In genomic region chr5:125792643-125793042, GRCm38 (mm10) we compare ENCODE assay signal across 23 mouse cellular contexts.
DNase-seq lines count a peak whose midpoint lies in the region; ATAC-seq and TF ChIP-seq lines count a peak whose summit lies in the region.
"Had no signal": no experiment of that assay in that cellular context is flagged by ENCODE, and none has a peak within 500 bp of the region (broad histone marks: within the 10 kb centered on the region; RNA-seq: fewer than 3 reads in every experiment).

No protein-coding gene starts in this region.

- no peak overlapping the region for H3K27ac ChIP-seq in forebrain, postnatal 0 days (ENCODE audit: low read depth, low read length)
- no peak overlapping the region for H3K27ac ChIP-seq in forebrain, embryonic 16.5 days (ENCODE audit: low read length)
- no peak overlapping the region for H3K27ac ChIP-seq in layer of hippocampus, adult 2 months
- no peak overlapping the region for H3K27ac ChIP-seq in midbrain, postnatal 0 days (ENCODE audit: low read depth, low read length)
- no peak overlapping the region for H3K27ac ChIP-seq in midbrain, embryonic 14.5 days (replicated peaks; ENCODE audit: low read depth, low read length)
- no peak overlapping the region for H3K27ac ChIP-seq in cortical plate, adult 2 months (ENCODE audit: insufficient read depth, low read length)
- H3K27ac ChIP-seq: embryonic facial prominence, embryonic 10.5 days; forebrain, embryonic 13.5 days; heart, adult 2 months; heart, embryonic 15.5 days; hindbrain, embryonic 10.5 days; hindbrain, embryonic 14.5 days had no signal

- no peak for TF ChIP-seq POLR2A in cortical plate, adult 2 months (IDR thresholded peaks at IDR 0.05; ENCODE audit: extremely low read depth, insufficient read depth, low read length)

- 0 out of 2 replicates have a peak, but pooled peaks cover under 1% of the 10 kb centered on the region for H3K36me3 ChIP-seq in forebrain, postnatal 0 days (ENCODE audit: insufficient read depth)
- no peaks in the 10 kb centered on the region for H3K36me3 ChIP-seq in forebrain, embryonic 16.5 days (ENCODE audit: control insufficient read depth, insufficient read depth)
- no peaks in the 10 kb centered on the region for H3K36me3 ChIP-seq in midbrain, postnatal 0 days (ENCODE audit: insufficient read depth, low read length)
- H3K36me3 ChIP-seq in midbrain, embryonic 14.5 days (ENCODE audit: control insufficient read depth, insufficient read depth, low read length): no peaks in the 10 kb centered on the region
- H3K36me3 ChIP-seq: embryonic facial prominence, embryonic 10.5 days; heart, embryonic 15.5 days; hindbrain, embryonic 10.5 days had no signal

- H3K4me2 ChIP-seq in forebrain, postnatal 0 days (ENCODE audit: low read depth): no peak overlapping the region
- H3K4me2 ChIP-seq in forebrain, embryonic 16.5 days (ENCODE audit: low read length): no peak overlapping the region
- H3K4me2 ChIP-seq in midbrain, postnatal 0 days (ENCODE audit: low read depth, low read length, poor library complexity, severe bottlenecking): no peak overlapping the region
- no peak overlapping the region for H3K4me2 ChIP-seq in midbrain, embryonic 14.5 days (ENCODE audit: low read length)
- H3K4me2 ChIP-seq: forebrain, embryonic 13.5 days; heart, embryonic 11.5 days; heart, embryonic 15.5 days; hindbrain, embryonic 14.5 days had no signal

- H3K4me1 ChIP-seq in forebrain, postnatal 0 days (ENCODE audit: insufficient read depth): no peaks in the 10 kb centered on the region
- H3K4me1 ChIP-seq in forebrain, embryonic 16.5 days (replicated peaks; ENCODE audit: control insufficient read depth, insufficient read depth, low read length): no peaks in the 10 kb centered on the region
- no peaks in the 10 kb centered on the region for H3K4me1 ChIP-seq in midbrain, postnatal 0 days (ENCODE audit: insufficient read depth, low read length)
- no peaks in the 10 kb centered on the region for H3K4me1 ChIP-seq in midbrain, embryonic 14.5 days (ENCODE audit: control insufficient read depth, insufficient read depth, low read length)
- no peaks in the 10 kb centered on the region for H3K4me1 ChIP-seq in cortical plate, adult 2 months (ENCODE audit: control insufficient read depth, insufficient read depth, low read length)
- H3K4me1 ChIP-seq: embryonic facial prominence, embryonic 10.5 days; forebrain, embryonic 13.5 days; heart, embryonic 15.5 days; hindbrain, embryonic 10.5 days had no signal

- no peak for ATAC-seq in forebrain, postnatal 0 days
- ATAC-seq in forebrain, embryonic 16.5 days: no peak
- no peak for ATAC-seq in midbrain, postnatal 0 days (ENCODE audit: low FRiP score)
- no peak for ATAC-seq in midbrain, embryonic 14.5 days (ENCODE audit: low FRiP score, low TSS enrichment)
- ATAC-seq: CD4-positive, CD25-positive, alpha-beta regulatory T cell, adult 4 months; forebrain, embryonic 13.5 days; inflammation-experienced regulatory T-cells, adult 6 months had no signal

- no peaks in the 10 kb centered on the region for H3K27me3 ChIP-seq in forebrain, postnatal 0 days (ENCODE audit: insufficient read depth, low read length)
- H3K27me3 ChIP-seq in forebrain, embryonic 16.5 days (replicated peaks; ENCODE audit: control insufficient read depth, insufficient read depth, low read length): no peaks in the 10 kb centered on the region
- H3K27me3 ChIP-seq in midbrain, postnatal 0 days (ENCODE audit: insufficient read depth, low read length): no peaks in the 10 kb centered on the region
- no peaks in the 10 kb centered on the region for H3K27me3 ChIP-seq in midbrain, embryonic 14.5 days (ENCODE audit: control insufficient read depth, insufficient read depth, low read length)
- H3K27me3 ChIP-seq: forebrain, embryonic 13.5 days; heart, embryonic 15.5 days had no signal

- no peak overlapping the region for H3K4me3 ChIP-seq in forebrain, postnatal 0 days (ENCODE audit: low read depth, low read length)
- H3K4me3 ChIP-seq in forebrain, embryonic 16.5 days (replicated peaks; ENCODE audit: low read length): no peak overlapping the region
- H3K4me3 ChIP-seq in layer of hippocampus, adult 2 months: no peak overlapping the region
- H3K4me3 ChIP-seq in midbrain, postnatal 0 days (ENCODE audit: low read depth, low read length): no peak overlapping the region
- no peak overlapping the region for H3K4me3 ChIP-seq in midbrain, embryonic 14.5 days (replicated peaks; ENCODE audit: low read depth, low read length)
- H3K4me3 ChIP-seq in cortical plate, adult 2 months (ENCODE audit: insufficient read depth, low read length): no peak overlapping the region
- H3K4me3 ChIP-seq: embryonic facial prominence, embryonic 10.5 days; forebrain, embryonic 13.5 days; heart, adult 2 months; heart, embryonic 15.5 days; hindbrain, embryonic 10.5 days had no signal

- H3K9ac ChIP-seq in forebrain, postnatal 0 days: no peak overlapping the region
- no peak overlapping the region for H3K9ac ChIP-seq in forebrain, embryonic 16.5 days (replicated peaks; ENCODE audit: low read depth, low read length)
- no peak overlapping the region for H3K9ac ChIP-seq in midbrain, postnatal 0 days (replicated peaks; ENCODE audit: low read length, poor library complexity, severe bottlenecking)
- H3K9ac ChIP-seq in midbrain, embryonic 14.5 days (replicated peaks; ENCODE audit: low read length): no peak overlapping the region
- H3K9ac ChIP-seq: forebrain, embryonic 13.5 days; heart, embryonic 15.5 days; hindbrain, embryonic 14.5 days had no signal

- DNase-seq in forebrain, postnatal 0 days: no peak
- no peak for DNase-seq in layer of hippocampus, adult 2 months (ENCODE audit: low spot score in 2 of 2)
- DNase-seq in layer of hippocampus, adult 11-12 months (ENCODE audit: low spot score): no peak
- no peak for DNase-seq in midbrain, postnatal 0 days (ENCODE audit: low spot score)
- DNase-seq in midbrain, embryonic 14.5 days: no peak
- no peak for DNase-seq in adrenal gland, adult 2 months
- DNase-seq: adrenal gland, postnatal 14 days; B cell, adult 2 months; cerebellum, adult 18-20 months; cerebellum, adult 9-11 months; cerebellum, postnatal 36 days; gastrocnemius, postnatal 14 days; heart, adult 2 months had no signal

- WGBS in forebrain, postnatal 0 days: 100% methylated on average over 1 of the region's 1 CpGs
- WGBS in forebrain, embryonic 16.5 days: 93% methylated on average over 1 of the region's 1 CpGs
- WGBS in midbrain, postnatal 0 days: 100% methylated on average over 1 of the region's 1 CpGs
- 100% methylated on average over 1 of the region's 1 CpGs for WGBS in midbrain, embryonic 14.5 days

- H3K9me3 ChIP-seq in forebrain, postnatal 0 days (ENCODE audit: low read length): no peaks in the 10 kb centered on the region
- no peaks in the 10 kb centered on the region; the same call in 1 of the 2 replicates for H3K9me3 ChIP-seq in forebrain, embryonic 16.5 days (ENCODE audit: control insufficient read depth, low read length)
- H3K9me3 ChIP-seq in midbrain, postnatal 0 days (ENCODE audit: low read length): no peaks in the 10 kb centered on the region
- no peaks in the 10 kb centered on the region for H3K9me3 ChIP-seq in midbrain, embryonic 14.5 days (ENCODE audit: control insufficient read depth, low read length)
- H3K9me3 ChIP-seq: embryonic facial prominence, embryonic 10.5 days; hindbrain, embryonic 10.5 days had no signal

- TF ChIP-seq CTCF in forebrain, postnatal 0 days (IDR thresholded peaks at IDR 0.05; ENCODE audit: low read depth): peak; percentile 29; the same call in 1 of the 2 replicates
- TF ChIP-seq CTCF in layer of hippocampus, adult 2 months (conservative IDR thresholded peaks at IDR 0.05): peak; percentile 72
- peak; percentile 40 for TF ChIP-seq CTCF in midbrain, postnatal 0 days (IDR thresholded peaks at IDR 0.05)
- 0 out of 2 replicates have a peak, but pooled peaks have one; percentile 12 for TF ChIP-seq CTCF in cortical plate, adult 2 months (IDR thresholded peaks at IDR 0.05; ENCODE audit: extremely low read depth, insufficient read depth, low read length)

Comparison
In these comparisons a context has a peak if more than half of its experiments do, and no peak if none do; other contexts are left out.
1. CTCF ChIP-seq: peak in every context shown above with its lines; median percentile 72 in layer of hippocampus, adult 2 months; 40 in midbrain, postnatal 0 days; 29 in forebrain, postnatal 0 days; 12 in cortical plate, adult 2 months.